Mouse (Mus musculus) MEL (cell line): ENCODE measurements around the gene Mpzl1.
A peak's percentile ranks its signal among the peaks of the same experiment; 100 is the strongest.

Source experiments
- CTCF ChIP-seq, 3 experiments: IDR thresholded peaks in 2 of 3; conservative IDR thresholded peaks in 1 of 3; 2 replicates each; pipeline ENCODE4 v1.5.1; 2011 to 2012; ENCODE audit warnings: low read length in 3 of 3, low read depth in 2 of 3, mild to moderate bottlenecking in 2 of 3, improper control_type of control experiment in 1 of 3, inconsistent platforms in 1 of 3, mixed read lengths in 1 of 3, moderate library complexity in 1 of 3; ENCODE audit not compliant: control insufficient read depth in 1 of 3, insufficient read depth in 1 of 3, poor library complexity in 1 of 3, severe bottlenecking in 1 of 3
- ELF1 ChIP-seq: IDR thresholded peaks from 2 replicates; pipeline ENCODE4 v1.6.1; 2014; ENCODE audit warnings: low read depth, mild to moderate bottlenecking, inconsistent platforms, low read length, improper control_type of control experiment, moderate library complexity
- MAFK ChIP-seq: IDR thresholded peaks from 2 replicates; pipeline ENCODE4 v1.6.1; 2011; ENCODE audit warnings: low read depth, mild to moderate bottlenecking, low read length, improper control_type of control experiment, borderline replicate concordance
- MAX ChIP-seq: IDR thresholded peaks from 2 replicates; pipeline ENCODE4 v1.6.1; 2011; ENCODE audit warnings: low read length, improper control_type of control experiment
- MXI1 ChIP-seq: IDR thresholded peaks from 2 replicates; pipeline ENCODE4 v1.6.1; 2011; ENCODE audit warnings: mild to moderate bottlenecking, low read depth, low read length, improper control_type of control experiment
- NELFE ChIP-seq: IDR thresholded peaks from 2 replicates; pipeline ENCODE4 v1.6.1; 2011; ENCODE audit warnings: low read depth, low read length, improper control_type of control experiment
- POLR2A ChIP-seq, 2 experiments: IDR thresholded peaks; 2 replicates each; pipeline ENCODE4 v1.6.1; 2011 to 2012; ENCODE audit warnings: low read length in 2 of 2, mild to moderate bottlenecking in 2 of 2, control low read depth in 1 of 2, improper control_type of control experiment in 1 of 2, low read depth in 1 of 2, moderate library complexity in 1 of 2; ENCODE audit not compliant: control insufficient read depth in 1 of 2, insufficient read depth in 1 of 2, poor library complexity in 1 of 2
- POLR2AphosphoS2 ChIP-seq: IDR thresholded peaks from 2 replicates; pipeline ENCODE4 v1.6.1; 2011; ENCODE audit warnings: low read length, improper control_type of control experiment
- POLR2AphosphoS5 ChIP-seq: IDR thresholded peaks from 2 replicates; pipeline ENCODE4 v1.6.1; 2012; ENCODE audit warnings: low read depth, borderline replicate concordance, mild to moderate bottlenecking, inconsistent platforms, low read length, moderate library complexity, mixed read lengths
- SMC3 ChIP-seq: IDR thresholded peaks from 2 replicates; pipeline ENCODE4 v1.6.1; 2011; ENCODE audit warnings: low read depth, low read length, improper control_type of control experiment
- TCF12 ChIP-seq: IDR thresholded peaks from 2 replicates; pipeline ENCODE4 v1.6.1; 2014; ENCODE audit warnings: low read depth, mild to moderate bottlenecking, inconsistent platforms, low read length, improper control_type of control experiment, moderate library complexity
- USF1 ChIP-seq: IDR thresholded peaks from 2 replicates; pipeline ENCODE4 v1.6.1; 2014; ENCODE audit warnings: low read depth, mild to moderate bottlenecking, inconsistent platforms, low read length, improper control_type of control experiment, moderate library complexity

DNA sequence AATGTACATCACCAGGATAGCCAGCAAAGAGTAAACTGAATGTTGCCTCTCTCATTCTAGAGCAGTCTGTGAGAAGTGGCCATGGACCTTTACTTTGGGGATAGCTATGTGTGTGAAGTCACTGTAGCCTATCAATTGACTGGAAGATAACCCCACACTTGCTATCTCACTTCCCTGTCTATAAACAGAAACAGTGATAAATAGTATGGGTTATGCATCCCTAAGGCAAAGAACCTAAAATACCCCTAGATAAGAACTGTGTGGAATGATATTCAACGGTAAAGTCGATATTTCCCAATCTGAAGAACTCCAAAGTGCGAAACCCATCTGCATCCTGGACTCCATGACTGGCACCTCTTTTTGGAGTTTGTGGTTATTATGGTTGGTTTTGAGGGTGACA lies 53.1 kb downstream of the Mpzl1 start:
- TF ChIP-seq MAX (no peak), POLR2AphosphoS5 (no peak), ELF1 (no peak), CTCF (IDR thresholded peaks at IDR 0.05 in 2 of 3, conservative IDR thresholded peaks at IDR 0.05 in 1 of 3; ENCODE audit: control insufficient read depth in 1 of 3, insufficient read depth in 1 of 3, low read depth in 2 of 3, low read length in 3 of 3, poor library complexity in 1 of 3, severe bottlenecking in 1 of 3) (no peak), POLR2A (IDR thresholded peaks at IDR 0.05; ENCODE audit: control insufficient read depth in 1 of 2, insufficient read depth in 1 of 2, low read depth in 1 of 2, low read length in 2 of 2, poor library complexity in 1 of 2) (no peak), MXI1 (no peak), NELFE (no peak), POLR2AphosphoS2 (no peak), MAFK (peak; percentile 60; the same call in 1 of the 2 replicates), USF1 (no peak), SMC3 (no peak), TCF12 (no peak)
